Mouse (Mus musculus) brain, embryonic 18.5 days (tissue): ENCODE data around the gene AU022252.
A peak's percentile ranks its signal among the peaks of the same experiment; 100 is the strongest.

Source experiments
- DNase-seq: peaks from one replicate; pipeline ENCODE4 v3.0.0-alpha.2; 2012; ENCODE audit warnings: low read depth, low spot score

AU022252 gene

DNA sequence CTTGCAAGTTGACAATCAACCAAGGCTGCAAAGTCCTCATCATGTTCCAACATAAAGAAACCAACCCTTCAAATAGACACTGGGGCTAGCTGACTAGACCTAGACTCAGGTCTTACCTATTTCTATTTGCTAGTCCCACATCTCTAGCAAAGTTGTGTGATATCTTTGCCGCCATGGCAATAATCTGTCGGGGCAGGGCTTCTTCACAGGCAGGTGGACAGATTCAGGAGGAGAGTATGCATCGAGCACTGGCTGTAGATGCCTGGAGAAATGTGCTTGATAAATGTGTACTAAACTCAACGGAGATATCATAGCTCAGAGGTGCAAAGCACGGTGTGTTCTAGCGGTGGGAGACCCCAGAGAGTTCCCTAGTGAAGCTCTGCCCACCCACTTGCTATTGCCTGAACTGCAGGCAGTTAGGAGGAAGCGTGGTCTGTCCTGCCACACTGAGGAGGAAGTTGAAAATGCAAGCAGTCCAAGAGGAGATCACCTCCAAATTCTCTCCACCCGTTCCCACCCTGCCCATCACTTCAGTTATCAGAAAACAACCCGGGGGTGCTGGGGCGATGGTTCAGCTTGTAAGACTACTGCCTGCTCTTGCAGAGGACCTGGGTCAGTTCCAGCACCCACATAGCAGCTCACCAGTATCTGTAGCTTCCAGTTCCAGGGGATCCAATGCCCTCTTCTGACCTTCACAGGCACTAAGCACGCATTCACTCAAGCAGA is 44.3 kb downstream of the AU022252 start:
- DNase-seq = no peak

DNA sequence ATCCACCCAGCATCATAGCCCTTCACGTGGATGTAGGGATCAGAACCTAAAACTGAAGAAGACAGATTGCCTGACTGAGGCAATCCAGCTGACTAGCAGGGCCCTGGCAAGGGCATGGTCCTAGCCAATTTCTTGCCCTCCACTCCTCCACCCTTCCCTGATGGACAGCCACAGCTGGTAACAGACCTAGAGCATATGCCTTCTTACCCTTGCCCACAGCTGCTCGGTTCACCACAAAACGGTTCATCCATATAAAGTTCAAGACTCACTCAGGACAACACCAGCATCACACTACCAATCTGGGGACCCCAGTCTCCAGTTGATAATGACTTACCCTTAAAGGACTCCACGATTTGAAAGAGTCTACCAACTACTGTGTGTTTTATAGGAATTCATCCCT is 46.7 kb downstream of the AU022252 start:
- no peak for DNase-seq

DNA sequence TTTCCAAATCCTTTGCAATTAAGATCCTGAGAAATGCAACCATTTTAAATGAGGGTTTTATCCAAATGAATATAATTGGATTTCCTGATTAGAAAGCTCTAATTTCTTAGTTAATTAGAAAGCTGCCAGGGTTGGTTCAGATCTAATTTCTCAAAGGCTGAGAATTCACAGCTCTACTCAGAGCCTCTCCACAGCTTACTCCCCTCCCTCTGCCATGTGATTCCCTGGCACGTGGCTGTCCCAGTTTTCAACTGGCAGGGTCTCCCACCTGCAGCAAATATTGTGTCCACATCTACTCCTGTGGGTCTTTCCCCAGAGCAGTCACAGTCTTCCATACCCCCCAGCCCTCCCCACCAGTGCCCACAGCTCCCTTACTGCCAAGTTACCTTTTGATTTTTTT is 49.0 kb downstream of the AU022252 start:
- DNase-seq = no peak

DNA sequence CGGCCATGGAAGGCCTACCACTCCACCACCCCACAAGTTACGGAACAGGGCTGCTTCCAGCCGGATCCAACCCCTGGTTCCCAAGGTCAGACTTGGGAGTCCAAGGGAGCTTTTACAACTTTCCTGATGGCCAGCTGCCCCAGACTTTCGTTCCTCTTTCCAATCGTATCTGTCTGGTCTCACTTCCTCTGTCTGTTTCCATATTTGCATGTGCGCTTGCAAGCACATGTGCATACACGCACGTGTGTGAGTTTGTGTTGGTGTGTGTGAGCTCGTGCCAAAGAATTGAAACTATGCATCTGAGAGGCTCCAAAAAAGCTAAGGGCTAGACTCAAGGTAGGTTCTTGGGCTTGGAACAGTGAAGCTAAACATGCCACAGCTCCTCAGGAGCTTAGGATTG is 51.1 kb downstream of the AU022252 start:
- DNase-seq = no peak

DNA sequence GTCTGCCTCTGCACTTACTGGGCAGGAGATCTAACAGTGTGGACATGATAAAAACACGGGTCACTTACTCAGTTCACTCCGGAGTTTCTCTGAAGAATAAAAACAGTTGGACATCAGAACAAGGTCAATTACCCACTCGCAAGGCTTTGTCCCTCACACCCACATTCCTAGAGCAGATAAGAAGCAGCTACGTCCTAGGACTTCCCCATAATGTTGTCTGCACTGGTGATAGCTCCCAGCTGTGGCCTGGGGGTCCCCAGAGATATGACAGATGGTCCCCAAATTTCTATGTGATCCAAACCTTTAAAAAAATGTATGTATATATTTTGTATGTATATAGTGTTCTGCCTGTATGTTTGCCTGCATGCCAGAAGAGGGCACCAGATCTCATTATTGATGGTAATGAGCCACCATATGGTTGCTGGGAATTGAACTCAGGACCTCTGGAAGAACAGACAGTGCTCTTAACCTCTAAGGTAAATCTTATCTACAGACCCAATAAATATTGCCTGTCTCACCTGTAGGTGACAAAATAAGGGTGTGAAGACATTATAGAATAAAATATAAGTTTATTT is 52.3 kb downstream of the AU022252 start:
- no peak for DNase-seq

DNA sequence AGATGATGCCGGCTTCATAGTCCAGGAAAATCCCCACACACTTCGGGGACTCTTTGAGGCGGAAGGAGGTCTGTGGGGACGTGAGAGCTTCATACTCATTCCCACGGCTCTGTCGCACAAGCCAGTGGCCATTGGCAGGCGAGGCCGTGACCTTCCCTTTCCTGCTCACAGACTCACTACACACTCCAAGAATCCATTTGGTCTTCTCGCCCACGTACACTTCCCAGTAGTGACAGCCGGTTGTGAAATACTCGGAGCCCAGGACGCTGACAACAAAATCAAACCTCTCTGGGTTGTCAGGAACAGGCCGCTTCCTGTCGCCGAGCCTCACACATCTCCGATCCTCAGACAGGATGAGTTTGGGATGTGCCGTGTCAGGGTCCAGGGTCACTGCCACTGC is 54.2 kb downstream of the AU022252 start:
- no peak for DNase-seq

DNA sequence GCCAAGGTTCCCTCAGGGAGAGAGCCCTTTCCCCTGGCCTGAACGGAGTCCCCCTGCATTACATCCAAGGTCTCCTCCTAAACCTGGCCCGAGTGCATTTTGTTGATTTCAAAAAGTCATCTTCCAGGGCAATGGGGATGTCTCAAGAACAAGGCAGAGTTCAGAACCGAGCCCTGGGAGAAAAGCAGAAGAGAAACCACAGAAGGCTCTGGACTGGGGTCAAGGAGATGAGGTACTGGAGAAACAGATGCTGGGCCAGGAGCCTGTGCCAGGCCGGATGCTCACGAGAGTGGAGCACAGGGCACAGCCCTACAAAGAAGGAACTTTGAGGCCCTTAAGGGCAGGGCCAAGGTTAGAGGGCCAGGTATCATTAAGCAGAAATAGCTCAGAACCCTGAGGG is 54.8 kb downstream of the AU022252 start:
- no peak for DNase-seq

DNA sequence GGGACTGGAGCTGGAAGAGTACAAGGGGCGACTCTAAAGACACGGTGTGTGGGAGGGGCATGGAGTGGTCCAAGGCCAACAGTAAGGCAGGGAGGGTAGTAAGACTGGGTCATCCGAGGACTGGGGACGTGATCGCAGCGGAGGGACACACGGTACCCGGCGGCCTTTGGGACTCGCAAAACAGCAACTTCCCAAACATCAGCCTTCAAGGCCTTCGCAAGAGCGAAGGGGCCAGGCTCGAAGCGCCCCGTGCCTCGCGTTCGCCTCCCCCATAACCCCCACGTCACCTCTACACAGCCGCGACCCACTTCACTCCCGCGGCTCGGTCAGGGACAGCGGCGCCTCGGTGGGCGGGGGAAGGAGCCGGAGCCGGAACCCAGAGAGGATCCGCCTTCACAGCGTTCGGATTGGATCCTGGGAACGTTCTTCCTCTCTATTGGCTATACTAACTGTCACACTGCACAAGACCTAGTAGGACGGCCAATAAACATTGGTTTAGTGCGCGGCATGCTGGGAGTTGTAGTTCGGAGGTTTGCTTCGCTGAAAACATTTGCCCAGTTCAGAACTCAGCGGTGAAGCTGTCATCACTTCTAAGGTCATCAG is 58.6 kb downstream of the AU022252 start, which contains the start of gene Zfp691:
Gene Zfp691 (minus strand): TSS at position 345 of the 603 bp plus-strand sequence.
- DNase-seq = peak; percentile 94

DNA sequence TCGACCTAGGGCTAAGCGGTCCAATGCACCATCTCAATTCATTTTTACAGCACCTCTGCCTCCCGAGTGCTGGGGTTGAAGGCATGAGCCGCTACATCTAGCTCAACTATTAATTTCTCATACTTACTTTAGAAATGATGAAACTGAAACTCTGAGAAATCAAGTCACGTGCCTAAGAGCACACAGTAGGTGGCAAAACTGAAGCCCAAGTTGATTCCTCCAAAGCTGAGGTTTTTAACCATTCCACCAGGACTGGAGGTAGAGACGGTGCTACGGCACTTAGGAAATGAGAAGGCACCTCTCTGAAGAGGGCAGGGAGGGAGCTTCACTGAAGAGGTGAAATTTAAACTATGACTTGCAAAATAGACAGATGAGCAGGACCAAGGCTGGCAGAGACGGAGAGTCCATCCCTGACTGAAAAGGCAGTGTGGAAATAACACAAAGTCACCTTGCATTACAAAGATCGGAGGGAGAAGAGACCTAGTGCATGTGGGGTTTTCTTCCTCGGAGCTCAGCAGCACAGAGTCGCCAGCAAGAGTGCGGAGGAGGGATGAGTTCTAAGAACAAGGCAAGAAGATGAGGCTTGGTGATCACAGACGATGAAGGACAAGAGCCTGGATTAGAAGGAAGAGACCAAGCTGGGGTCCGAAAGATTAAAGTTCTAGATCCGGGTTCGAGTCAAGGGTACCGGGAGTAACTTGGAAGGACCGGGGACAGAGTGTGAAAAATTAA is 59.4 kb downstream of the AU022252 start:
- DNase-seq = no peak

DNA sequence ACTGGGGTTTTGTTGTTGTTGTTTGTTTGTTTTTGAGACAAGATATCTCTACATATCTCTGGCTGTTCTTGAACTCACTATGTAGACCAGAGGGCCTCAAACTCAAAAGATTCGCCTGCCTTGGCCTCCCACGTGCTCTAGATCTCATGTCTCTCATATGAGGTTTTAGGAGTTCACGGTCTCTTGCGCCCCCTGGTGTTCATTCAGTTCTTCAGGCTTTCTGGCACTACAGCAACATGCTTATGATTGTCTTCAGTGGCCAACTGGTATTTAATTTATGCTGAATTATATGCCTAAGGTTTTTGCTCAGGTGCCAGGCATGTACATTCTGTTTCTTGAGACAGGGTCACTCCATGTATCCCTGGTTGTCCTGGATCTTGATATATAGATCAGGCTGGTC is 64.8 kb downstream of the AU022252 start:
- DNase-seq = peak; percentile 54

DNA sequence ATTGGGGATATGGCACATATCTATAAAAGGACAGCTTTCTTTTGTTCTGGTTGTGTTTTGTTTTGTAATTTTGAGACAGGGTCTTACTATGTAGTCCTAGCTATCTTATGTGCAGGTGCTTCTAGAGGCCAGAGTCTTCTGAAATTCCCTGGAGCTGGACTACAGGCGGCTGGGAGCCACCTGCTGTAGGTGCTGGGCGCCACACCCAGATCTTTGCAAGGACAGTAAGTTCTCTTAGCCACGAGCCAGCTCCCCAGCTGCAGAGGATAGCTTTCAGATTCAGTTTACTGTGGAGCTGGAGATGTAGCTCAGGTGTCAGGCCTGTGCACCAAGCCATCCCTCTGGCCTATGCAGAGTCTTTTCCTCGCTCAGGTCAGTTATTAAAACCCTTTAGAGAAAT is 65.4 kb downstream of the AU022252 start:
- no peak for DNase-seq

DNA sequence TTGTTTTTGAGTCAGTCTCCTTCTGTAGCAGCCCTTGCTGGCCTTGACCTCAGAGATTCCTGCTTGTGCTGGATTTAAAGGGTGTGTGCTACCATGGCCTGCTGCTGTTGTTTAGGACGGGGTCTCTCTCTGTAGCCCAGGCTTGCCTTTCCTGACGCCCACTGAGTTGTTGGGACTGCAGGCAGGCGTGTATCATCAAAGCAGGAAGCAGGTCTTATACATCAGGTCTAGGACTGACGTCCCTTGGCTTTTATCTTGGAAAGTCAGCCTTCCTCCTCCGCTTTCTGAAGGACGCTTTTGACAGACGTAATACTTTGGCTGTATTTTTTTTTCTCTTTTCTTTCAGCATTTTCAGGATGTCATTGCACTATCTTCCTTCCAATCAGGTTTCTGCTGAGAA is 66.6 kb downstream of the AU022252 start:
- no peak for DNase-seq

DNA sequence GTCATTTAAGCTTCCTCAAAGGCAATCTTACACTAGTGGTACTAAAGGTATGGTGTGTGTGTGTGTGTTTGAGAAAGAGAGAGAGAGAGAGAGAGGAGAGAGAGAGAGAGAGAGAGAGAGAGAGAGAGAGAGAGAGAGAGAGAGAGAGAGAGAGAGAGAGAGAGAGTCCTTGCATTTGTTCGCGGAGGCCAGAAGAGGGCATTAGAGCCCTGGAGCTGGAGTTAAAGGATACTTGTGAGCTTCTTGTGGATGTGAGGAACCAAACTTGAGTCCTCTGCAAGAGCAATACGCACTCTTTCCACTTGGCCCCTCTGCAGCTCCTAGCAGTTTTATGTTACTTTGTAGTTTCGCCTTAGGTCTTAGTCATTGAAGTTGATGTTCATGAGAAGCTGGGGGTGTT is 69.5 kb downstream of the AU022252 start:
- no peak for DNase-seq

DNA sequence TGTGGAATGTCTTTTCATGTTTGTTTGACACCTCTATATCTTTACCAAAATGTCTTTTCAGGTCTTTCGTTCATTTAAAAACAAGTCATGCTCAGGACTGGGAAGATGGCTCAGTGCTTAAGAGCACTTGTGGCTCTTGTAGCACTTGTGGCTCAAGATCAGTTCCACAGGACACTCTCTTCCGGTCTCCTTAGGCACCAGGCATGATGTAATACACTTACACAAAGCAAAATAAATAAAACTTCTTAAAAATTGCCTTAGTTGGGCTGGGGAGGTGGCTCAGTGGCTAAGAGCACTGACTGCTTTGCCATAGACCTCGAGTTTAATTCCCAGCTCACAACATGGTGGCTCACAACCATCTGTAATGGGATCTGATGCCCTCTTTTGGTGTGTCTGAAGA is 71.2 kb downstream of the AU022252 start:
- no peak for DNase-seq

DNA sequence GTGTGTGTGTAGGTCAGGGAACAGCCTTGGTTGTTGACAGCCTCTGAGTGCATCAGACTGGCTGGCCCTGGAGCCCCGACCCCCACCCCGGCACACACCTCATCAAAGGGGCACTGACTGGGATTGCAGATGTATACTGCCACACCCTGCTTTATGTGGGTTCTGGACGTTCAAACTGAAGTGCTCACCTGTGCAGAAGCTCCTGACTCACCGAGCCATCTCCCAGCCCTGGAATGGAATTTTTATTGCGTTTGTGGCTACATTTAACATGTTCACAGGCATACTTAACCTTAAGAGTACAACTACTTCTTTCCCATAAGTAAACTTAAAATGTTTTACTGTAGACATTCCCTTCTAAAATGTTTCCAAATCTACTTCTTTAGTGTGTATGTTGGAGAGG is 74.6 kb downstream of the AU022252 start:
- no peak for DNase-seq

DNA sequence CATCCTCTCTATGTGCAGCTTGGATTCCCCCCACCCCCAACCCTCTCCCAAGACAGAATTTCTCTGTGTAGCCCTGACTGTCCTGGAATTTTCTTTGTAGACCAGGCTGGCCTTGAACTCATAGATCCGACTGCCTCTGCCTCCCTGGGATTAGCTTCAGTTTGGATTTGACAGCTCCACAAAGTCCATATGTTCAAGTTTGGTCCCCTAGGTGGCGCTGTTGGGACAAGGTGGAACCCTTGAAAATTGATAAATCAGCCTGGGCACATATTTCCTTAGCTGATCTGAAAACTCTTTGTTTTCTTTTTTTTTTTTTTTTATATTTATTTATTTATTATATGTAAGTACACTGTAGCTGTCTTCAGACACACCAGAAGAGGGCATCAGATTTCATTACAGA is 75.3 kb downstream of the AU022252 start:
- no peak for DNase-seq
